Mouse (Mus musculus) liver, embryonic 11.5 days (tissue): ENCODE measurements at regions not wholly inside any gene's neighbourhood (a gene's known extent, or its start where the extent isn't known, plus 50 kb on each side); places are given as distances from the start of the nearest gene placed in this dataset.

Experiments
- ATAC-seq: fragments of 200-750 bp; cut with Nextera tagmentation; replicated peaks from 2 replicates; pipeline ENCODE4 v1.8.0; 2017; ENCODE audit warnings: moderate number of reproducible peaks, mild to moderate bottlenecking, moderate TSS enrichment, moderate library complexity; ENCODE audit not compliant: low FRiP score
- DNase-seq: peaks from one replicate; pipeline ENCODE4 v3.0.0-alpha.2; 2017; ENCODE audit warnings: low spot score
- H3K27ac ChIP-seq: fragments of 300-500 bp; sonication (generic); 2 replicates; pipeline ENCODE4 v1.5.1; 2014; ENCODE audit warnings: mild to moderate bottlenecking, low read depth, low read length, control low read depth
- H3K27me3 ChIP-seq: fragments of 300-500 bp; sonication (generic); replicated peaks from 2 replicates; pipeline ENCODE4 v1.6.1; 2014; ENCODE audit warnings: low read length, mixed read lengths; ENCODE audit not compliant: control insufficient read depth, insufficient read depth
- H3K36me3 ChIP-seq: fragments of 300-500 bp; sonication (generic); 2 replicates; pipeline ENCODE4 v1.6.1; 2014; ENCODE audit warnings: mild to moderate bottlenecking, low read length, moderate library complexity, mixed read lengths; ENCODE audit not compliant: control insufficient read depth, insufficient read depth
- H3K4me1 ChIP-seq: fragments of 300-500 bp; sonication (generic); replicated peaks from 2 replicates; pipeline ENCODE4 v1.6.1; 2014; ENCODE audit warnings: low read length, mixed read lengths; ENCODE audit not compliant: control insufficient read depth, insufficient read depth
- H3K4me2 ChIP-seq: fragments of 300-500 bp; sonication (generic); 2 replicates; pipeline ENCODE4 v1.6.1; 2014; ENCODE audit warnings: mild to moderate bottlenecking, control low read depth, moderate library complexity
- H3K4me3 ChIP-seq: fragments of 300-500 bp; sonication (generic); 2 replicates; pipeline ENCODE4 v1.5.1; 2014; ENCODE audit warnings: low read depth, low read length, control low read depth
- H3K9ac ChIP-seq: fragments of 300-500 bp; sonication (generic); 2 replicates; pipeline ENCODE4 v1.6.1; 2014; ENCODE audit warnings: low read depth, low read length, control low read depth
- H3K9me3 ChIP-seq: fragments of 300-500 bp; sonication (generic); 2 replicates; pipeline ENCODE4 v1.6.1; 2016; ENCODE audit warnings: low read length, inconsistent platforms, mixed read lengths; ENCODE audit not compliant: control insufficient read depth
- WGBS: fragments of 180-500 bp; shearing (Covaris S2); extraction: QIAGEN DNeasy Blood & Tissue Kit; methylation state at CpG from one replicate; pipeline ENCODE4 v1.1.7; 2014; 5-methylcytosine and 5-hydroxymethylcytosine counted together

DNA sequence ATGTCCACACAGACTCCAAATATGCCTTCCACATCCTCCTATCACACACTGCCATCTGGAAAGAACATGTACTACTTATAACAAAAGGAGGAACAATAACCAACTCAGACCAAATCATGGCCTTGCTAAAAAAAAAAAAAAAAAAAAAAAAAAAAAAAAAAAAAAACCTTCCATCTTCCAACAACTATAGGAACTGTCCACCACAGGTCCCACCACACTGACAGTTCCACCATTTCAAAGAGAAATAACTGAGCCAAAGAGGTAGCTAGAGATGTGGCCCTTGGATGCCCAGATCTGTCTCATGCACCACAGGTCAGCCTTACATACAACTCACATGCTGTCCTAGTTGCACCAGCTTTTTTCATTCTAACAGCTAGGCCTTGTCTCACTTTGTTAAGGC, 97.1 kb downstream of the Tmem17 start:
- H3K4me3 ChIP-seq, result no peak overlapping the region
- 0 out of 2 replicates have a peak, but pooled peaks cover 3% of the 10 kb centered on the region for H3K4me1 ChIP-seq
- H3K9me3 ChIP-seq, result no peaks in the 10 kb centered on the region
- no peak overlapping the region for H3K4me2 ChIP-seq
- no peaks in the 10 kb centered on the region for H3K36me3 ChIP-seq
- no peak overlapping the region for H3K27ac ChIP-seq
- no peak overlapping the region for H3K9ac ChIP-seq
- DNase-seq (no peak), ATAC-seq (no peak)
- H3K27me3 ChIP-seq, result no peaks in the 10 kb centered on the region

DNA sequence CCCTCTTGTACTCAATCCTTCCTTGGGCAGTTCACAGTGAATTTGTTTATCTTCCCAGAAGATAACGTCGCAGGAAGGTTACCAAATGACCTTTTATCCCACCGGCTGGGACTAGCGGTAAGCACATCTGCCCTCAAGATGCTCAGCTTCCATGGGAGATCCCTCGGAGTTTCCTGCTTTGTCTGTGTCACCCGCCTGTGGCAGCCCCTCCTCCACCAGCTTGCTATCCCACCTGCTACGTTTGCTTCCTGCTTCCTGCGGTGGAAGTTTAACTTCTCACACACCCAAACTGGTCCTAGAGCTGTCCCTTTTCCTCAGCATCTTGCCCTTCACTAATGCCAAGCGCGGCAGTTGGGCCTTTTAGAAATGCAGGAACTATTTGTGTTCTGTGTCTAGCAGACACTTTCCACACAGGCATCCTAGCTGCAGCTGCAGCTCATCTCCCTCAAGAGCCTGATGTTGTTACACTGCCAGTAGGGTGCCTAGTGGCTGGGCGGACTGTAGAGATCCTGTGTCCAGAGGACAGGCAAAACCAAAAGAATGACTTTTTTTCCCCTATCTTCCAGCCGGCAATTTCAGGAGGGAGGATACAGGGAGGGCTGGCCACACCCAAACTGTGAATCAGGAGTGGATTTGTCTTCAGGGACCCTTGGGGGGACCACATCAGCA, 98.7 kb downstream of the Tmem17 start:
- no peak overlapping the region for H3K27ac ChIP-seq
- no peak for DNase-seq
- no peaks in the 10 kb centered on the region for H3K36me3 ChIP-seq
- no peak for ATAC-seq
- WGBS, result 9% methylated on average over 12 of the region's 12 CpGs
- H3K4me2 ChIP-seq, result no peak overlapping the region
- no peaks in the 10 kb centered on the region for H3K9me3 ChIP-seq
- no peak overlapping the region for H3K9ac ChIP-seq
- H3K4me3 ChIP-seq, result no peak overlapping the region
- no peaks in the 10 kb centered on the region for H3K27me3 ChIP-seq
- H3K4me1 ChIP-seq, result 0 out of 2 replicates have a peak, but pooled peaks cover 3% of the 10 kb centered on the region

DNA sequence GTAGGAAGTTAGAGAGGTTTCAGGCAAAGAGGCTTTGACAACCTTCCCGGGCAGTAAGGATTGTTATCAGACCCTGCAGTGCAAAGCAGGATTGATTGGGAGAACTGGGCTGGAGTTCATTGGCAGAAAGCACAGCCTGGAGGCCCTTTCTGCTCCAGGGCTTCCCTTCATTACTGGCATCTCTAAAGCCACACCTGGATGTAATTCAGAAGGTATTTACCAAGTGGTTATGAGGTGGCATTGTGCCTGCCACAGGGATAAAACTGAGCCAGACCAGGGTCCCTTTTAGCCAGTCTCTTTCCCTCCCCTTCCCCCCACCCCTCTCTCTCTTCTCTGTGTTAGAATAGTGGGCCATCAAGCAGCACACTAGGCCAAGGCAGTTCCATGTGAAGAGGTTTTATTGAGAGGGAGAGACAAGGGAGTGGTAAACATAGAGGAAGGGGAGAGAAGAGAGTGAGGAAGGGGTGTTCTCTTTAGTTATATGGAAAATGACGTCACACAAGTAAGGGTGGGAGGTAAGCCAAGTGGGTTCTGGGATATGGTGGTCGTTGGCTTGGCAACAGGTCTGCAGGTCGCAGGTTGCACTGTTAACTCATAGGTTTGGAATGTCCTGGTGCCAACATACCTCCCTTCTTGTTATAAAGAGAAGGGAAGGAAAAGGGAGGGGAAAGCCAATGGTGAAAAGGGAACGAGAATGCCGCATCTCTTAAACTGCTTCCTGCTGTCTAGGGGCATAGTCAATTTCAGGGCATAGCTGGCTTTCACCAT, 99.4 kb downstream of the Tmem17 start:
- H3K4me1 ChIP-seq, result 0 out of 2 replicates have a peak, but pooled peaks cover 3% of the 10 kb centered on the region
- no peak for DNase-seq
- no peak overlapping the region for H3K27ac ChIP-seq
- ATAC-seq, result no peak
- no peak overlapping the region for H3K4me3 ChIP-seq
- 40% methylated on average over 6 of the region's 6 CpGs for WGBS
- no peaks in the 10 kb centered on the region for H3K27me3 ChIP-seq
- H3K9ac ChIP-seq, result no peak overlapping the region
- no peaks in the 10 kb centered on the region for H3K36me3 ChIP-seq
- H3K4me2 ChIP-seq, result no peak overlapping the region
- H3K9me3 ChIP-seq, result no peaks in the 10 kb centered on the region

DNA sequence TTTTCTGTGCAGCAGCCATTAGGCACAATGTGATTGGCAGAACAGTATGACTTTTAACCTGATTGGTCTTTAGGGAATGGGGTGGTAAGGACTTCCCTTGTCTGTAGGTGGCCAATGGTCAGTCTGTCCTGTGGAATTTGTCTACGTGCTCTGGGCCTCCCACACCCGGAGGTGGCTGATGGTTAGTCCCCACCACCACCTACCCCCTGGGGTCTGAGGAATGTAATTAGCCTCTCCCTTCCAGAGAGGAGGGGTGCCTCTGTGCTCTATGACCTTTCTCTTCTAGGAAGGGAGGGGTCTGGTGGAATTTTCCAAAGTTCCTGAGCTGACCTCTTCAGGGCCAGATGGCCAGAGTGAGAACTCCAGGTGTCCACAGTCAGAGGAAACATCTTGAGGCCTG, 101.6 kb downstream of the Tmem17 start:
- no peaks in the 10 kb centered on the region for H3K36me3 ChIP-seq
- H3K4me2 ChIP-seq, result no peak overlapping the region
- H3K27ac ChIP-seq, result no peak overlapping the region
- no peak for DNase-seq
- no peak overlapping the region for H3K4me3 ChIP-seq
- 55% methylated on average over 2 of the region's 2 CpGs for WGBS
- H3K4me1 ChIP-seq, result peaks cover 7% of the 10 kb centered on the region; the same call in 1 of the 2 replicates
- H3K27me3 ChIP-seq, result no peaks in the 10 kb centered on the region
- H3K9me3 ChIP-seq, result no peaks in the 10 kb centered on the region
- H3K9ac ChIP-seq, result no peak overlapping the region
- ATAC-seq, result no peak

DNA sequence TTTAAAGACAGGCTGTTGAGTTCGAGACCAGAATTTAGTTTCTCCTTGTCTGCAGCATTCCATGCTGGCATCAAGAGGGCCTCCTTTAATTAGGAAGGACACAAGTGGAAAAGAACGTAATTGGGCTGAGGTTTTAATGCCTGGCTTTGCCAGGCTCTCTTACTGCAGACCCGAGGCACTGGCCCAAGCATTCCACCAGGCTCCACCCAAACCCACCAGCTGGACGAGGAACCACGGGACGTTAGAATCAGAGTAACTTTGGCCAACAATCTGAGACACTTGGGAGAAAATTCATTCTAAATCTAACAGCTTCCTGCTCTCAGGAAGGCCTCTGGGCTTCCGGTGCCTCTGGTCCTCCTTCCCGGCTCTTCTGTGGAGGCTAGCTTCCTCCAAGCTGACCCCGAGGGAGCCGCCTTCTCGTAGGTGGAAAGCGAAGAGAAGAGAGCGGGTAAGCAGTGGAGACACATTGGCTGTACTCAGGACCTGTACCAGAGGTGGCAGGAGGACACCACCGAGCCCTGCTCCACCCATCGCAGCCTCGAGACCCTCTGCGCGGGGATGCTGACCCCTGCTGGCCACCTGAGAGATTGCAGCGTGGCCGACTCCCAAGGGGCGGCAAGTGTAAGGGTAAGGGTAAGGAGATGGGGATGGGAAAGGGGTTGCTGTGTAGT, 105.5 kb downstream of the Tmem17 start:
- 12% methylated on average over 21 of the region's 21 CpGs for WGBS
- DNase-seq (peak; percentile 85), ATAC-seq (peak; percentile 81)
- peak overlapping the region; percentile 60 for H3K4me2 ChIP-seq
- H3K9ac ChIP-seq, result no peak overlapping the region
- H3K27me3 ChIP-seq, result no peaks in the 10 kb centered on the region
- H3K27ac ChIP-seq, result no peak overlapping the region
- peaks cover 4% of the 10 kb centered on the region; the same call in 1 of the 2 replicates for H3K4me1 ChIP-seq
- H3K4me3 ChIP-seq, result peak overlapping the region; percentile 37
- H3K36me3 ChIP-seq, result no peaks in the 10 kb centered on the region
- no peaks in the 10 kb centered on the region for H3K9me3 ChIP-seq

DNA sequence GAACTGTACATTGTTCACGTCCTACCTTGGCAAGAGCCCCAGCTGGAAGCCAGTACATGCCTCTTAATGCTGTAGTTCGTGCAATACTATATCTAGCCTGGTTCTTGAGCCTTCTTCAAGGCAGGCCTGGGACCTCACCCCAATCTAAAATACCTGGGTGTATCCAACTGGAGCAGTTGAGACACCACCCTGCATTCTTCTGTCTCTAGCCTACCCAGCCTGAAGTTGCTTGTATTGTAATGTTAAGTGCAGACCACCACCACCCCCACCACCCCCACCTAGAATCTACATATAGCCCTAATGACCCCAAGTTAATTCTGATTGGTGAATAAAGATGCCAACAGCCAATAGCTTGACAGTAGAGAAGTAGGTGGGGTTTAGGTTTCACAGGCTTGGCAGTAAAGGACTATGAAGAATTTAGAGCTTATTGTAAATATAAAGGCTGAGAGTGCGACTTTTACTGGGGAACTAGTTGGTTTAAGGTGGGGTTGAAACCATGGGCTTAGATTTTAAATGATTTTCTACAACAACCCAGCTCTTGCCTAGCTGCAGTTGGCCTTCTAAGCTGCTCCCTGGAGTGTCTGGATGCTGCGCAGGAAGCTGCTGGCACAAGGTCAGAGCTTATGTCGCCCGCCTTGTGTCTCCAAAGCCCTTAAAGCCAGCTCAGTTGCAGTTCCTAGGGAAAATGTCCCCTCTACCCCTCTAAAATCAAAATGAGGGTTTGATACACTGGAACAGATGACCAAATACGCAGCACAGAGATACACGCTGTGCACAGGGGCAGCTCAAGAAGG, 109.2 kb downstream of the Tmem17 start:
- DNase-seq, result no peak
- WGBS, result 73% methylated on average over 8 of the region's 8 CpGs
- Histone ChIP-seq H3K4me3 (no peak overlapping the region), H3K4me1 (peaks cover 4% of the 10 kb centered on the region; the same call in 1 of the 2 replicates), H3K27ac (no peak overlapping the region), H3K9me3 (no peaks in the 10 kb centered on the region), H3K27me3 (no peaks in the 10 kb centered on the region), H3K36me3 (no peaks in the 10 kb centered on the region), H3K9ac (no peak overlapping the region), H3K4me2 (no peak overlapping the region)
- no peak for ATAC-seq

DNA sequence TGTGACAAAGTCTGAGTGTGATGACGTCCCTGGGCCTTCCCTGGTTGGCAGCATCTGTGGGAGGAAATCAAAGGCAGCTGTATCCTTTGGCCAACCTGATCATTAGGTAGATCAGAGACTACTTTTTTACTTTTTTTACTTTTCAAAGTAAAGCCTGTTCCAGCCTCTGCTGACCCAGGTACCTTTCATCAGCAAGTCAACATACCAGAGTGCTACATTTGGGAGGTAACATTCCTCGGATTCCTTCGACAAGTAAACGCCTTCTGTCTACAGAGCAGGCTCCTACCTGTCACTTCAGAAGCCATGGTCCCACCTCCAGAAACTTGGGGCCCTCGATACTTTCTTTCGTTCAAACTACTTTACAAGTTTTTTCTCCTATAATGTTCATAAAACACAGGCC, 110.0 kb downstream of the Tmem17 start:
- Histone ChIP-seq H3K27ac (no peak overlapping the region), H3K9ac (no peak overlapping the region), H3K4me3 (no peak overlapping the region), H3K36me3 (no peaks in the 10 kb centered on the region), H3K4me2 (no peak overlapping the region), H3K9me3 (no peaks in the 10 kb centered on the region), H3K27me3 (no peaks in the 10 kb centered on the region), H3K4me1 (peaks cover 4% of the 10 kb centered on the region; the same call in 1 of the 2 replicates)
- 58% methylated on average over 6 of the region's 6 CpGs for WGBS
- no peak for ATAC-seq
- no peak for DNase-seq

DNA sequence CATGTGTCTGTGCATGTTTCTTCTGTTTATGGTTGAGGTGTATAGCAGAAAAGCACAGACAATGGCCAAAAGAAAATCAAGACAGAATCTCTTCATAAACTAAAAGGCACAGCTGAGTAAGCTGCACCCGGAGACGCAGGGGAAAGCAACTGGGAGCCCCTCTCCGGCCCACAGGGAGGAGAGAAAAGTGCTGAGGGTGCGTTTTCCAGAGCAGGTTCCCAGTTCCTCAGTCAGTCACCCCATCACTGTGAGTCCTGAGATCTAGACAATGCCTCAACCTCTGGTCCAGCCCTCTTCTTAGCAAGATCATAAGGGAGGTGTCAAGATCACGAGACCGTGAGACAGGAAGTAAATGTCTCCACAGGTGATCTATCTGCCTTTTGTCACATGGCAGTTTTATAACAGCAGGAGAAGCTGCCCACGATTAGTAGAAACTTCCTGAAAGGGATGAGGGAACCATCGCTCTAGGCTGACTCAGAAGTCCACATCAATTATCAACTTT, 110.7 kb downstream of the Tmem17 start:
- no peak overlapping the region for H3K27ac ChIP-seq
- no peaks in the 10 kb centered on the region for H3K36me3 ChIP-seq
- no peaks in the 10 kb centered on the region for H3K4me1 ChIP-seq
- H3K4me2 ChIP-seq, result no peak overlapping the region
- WGBS, result 60% methylated on average over 8 of the region's 8 CpGs
- no peaks in the 10 kb centered on the region for H3K9me3 ChIP-seq
- no peak overlapping the region for H3K4me3 ChIP-seq
- no peak overlapping the region for H3K9ac ChIP-seq
- DNase-seq, result no peak
- ATAC-seq, result no peak
- no peaks in the 10 kb centered on the region for H3K27me3 ChIP-seq
